Mouse (Mus musculus): ENCODE measurements around the gene Prdm16. TPM values are rescaled to one million over a fixed set of nuclear protein-coding genes. Genes with fewer than 3 reads are reported as not detected.

Prdm16 gene
- polyA plus RNA-seq, 1 experiment, result not detected

DNA sequence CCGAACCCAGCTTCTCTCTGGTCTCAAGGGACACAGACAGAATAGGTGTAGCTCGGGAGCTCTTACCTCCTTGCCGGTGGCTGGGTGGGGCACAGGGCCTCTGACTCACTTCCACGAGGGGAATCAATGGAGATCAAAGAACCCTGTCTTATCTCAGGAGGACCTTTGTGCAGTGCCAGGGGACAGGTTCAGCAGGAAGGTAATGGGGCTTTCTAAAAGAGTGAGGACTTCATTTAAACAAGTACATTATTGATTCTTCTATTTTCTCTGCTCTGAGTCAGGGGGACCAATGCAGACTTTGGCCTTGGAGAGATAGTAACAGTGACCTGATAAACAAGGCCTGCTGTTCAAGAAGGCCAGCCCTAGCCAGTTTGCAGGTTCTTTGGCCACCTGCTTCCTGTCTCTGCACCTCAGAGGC lies 218.3 kb downstream of the Prdm16 start:
- Histone ChIP-seq H3K4me3 (ENCODE audit: insufficient read depth, poor library complexity, severe bottlenecking) (no peak overlapping the region), H3ac (ENCODE audit: control insufficient read depth, insufficient read length, low read depth) (no peak overlapping the region), H3K36me3 (ENCODE audit: control insufficient read depth, insufficient read depth) (no peaks in the 10 kb centered on the region), H3K79me2 (ENCODE audit: control insufficient read depth, insufficient read depth) (no peaks in the 10 kb centered on the region), H3K27me3 (ENCODE audit: control insufficient read depth, insufficient read depth, insufficient read length) (no peaks in the 10 kb centered on the region), H3K79me3 (ENCODE audit: low read depth) (no peaks in the 10 kb centered on the region)
- no peak for TF ChIP-seq FOSL1 (IDR thresholded peaks at IDR 0.05; ENCODE audit: insufficient read depth, low read length, poor library complexity, severe bottlenecking)
- TF ChIP-seq CTCF (IDR thresholded peaks at IDR 0.05; ENCODE audit: control insufficient read depth, insufficient read depth, insufficient read length), result no peak
- TF ChIP-seq MYOD1 (IDR thresholded peaks at IDR 0.05; ENCODE audit: control insufficient read depth, insufficient read length, low read depth), result no peak
- no peak for TF ChIP-seq MAX (IDR thresholded peaks at IDR 0.05)
- TF ChIP-seq USF1 (IDR thresholded peaks at IDR 0.05; ENCODE audit: low read depth), result no peak
- no peak for TF ChIP-seq CEBPB (IDR thresholded peaks at IDR 0.05; ENCODE audit: low read depth)
- TF ChIP-seq MYOG (IDR thresholded peaks at IDR 0.05; ENCODE audit: control insufficient read depth, extremely low read depth, insufficient read length), result no peak

DNA sequence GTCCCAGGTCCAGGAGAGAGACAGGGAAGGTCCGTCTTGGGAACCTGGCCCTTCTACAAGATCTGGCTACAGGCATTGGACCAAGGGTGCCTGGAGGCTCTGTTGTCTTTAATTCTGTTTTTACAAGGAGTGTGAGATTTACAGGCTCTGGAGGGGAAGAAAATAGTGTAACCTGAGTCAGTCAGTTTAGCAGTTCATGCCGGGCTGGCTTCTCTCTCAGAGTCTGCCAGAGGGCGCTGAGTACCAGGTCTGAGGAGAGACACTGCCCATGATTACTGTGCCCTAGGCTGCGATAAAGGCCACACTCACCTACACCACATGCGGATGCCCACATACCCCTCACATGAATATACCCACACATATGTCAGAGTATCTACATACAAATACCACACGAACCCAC lies 219.9 kb downstream of the Prdm16 start:
- TF ChIP-seq MYOG (IDR thresholded peaks at IDR 0.05; ENCODE audit: control insufficient read depth, extremely low read depth, insufficient read length), result no peak
- no peak for TF ChIP-seq MYOD1 (IDR thresholded peaks at IDR 0.05; ENCODE audit: control insufficient read depth, insufficient read length, low read depth)
- TF ChIP-seq CTCF (IDR thresholded peaks at IDR 0.05; ENCODE audit: control insufficient read depth, insufficient read depth, insufficient read length), result no peak
- TF ChIP-seq MAX (IDR thresholded peaks at IDR 0.05), result no peak
- TF ChIP-seq CEBPB (IDR thresholded peaks at IDR 0.05; ENCODE audit: low read depth), result no peak
- TF ChIP-seq FOSL1 (IDR thresholded peaks at IDR 0.05; ENCODE audit: insufficient read depth, low read length, poor library complexity, severe bottlenecking), result no peak
- TF ChIP-seq USF1 (IDR thresholded peaks at IDR 0.05; ENCODE audit: low read depth), result no peak
- Histone ChIP-seq H3K79me3 (ENCODE audit: low read depth) (no peaks in the 10 kb centered on the region), H3K36me3 (ENCODE audit: control insufficient read depth, insufficient read depth) (no peaks in the 10 kb centered on the region), H3ac (ENCODE audit: control insufficient read depth, insufficient read length, low read depth) (no peak overlapping the region), H3K27me3 (ENCODE audit: control insufficient read depth, insufficient read depth, insufficient read length) (no peaks in the 10 kb centered on the region), H3K4me3 (ENCODE audit: insufficient read depth, poor library complexity, severe bottlenecking) (no peak overlapping the region), H3K79me2 (ENCODE audit: control insufficient read depth, insufficient read depth) (no peaks in the 10 kb centered on the region)

DNA sequence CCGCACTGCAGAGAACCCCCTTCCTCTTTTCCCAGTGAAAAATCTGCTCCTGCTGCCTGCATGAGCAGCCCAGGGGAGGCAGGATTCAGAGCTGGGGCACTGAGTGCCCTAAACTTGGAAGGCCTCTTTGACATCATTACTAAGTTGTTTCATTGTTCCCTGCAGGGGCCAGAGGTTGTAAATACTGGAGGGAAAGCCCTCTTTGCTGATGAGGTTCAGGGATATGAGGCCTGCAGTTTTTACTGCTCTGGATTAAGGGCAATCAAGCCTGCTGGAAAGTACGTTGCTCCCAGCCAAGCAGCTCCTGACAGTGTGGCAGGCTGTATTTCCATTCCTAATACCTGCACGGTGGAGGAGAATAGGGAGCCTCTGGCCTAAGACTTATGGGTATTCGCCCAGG lies 221.8 kb downstream of the Prdm16 start:
- Histone ChIP-seq H3K36me3 (ENCODE audit: control insufficient read depth, insufficient read depth) (no peaks in the 10 kb centered on the region), H3K4me3 (ENCODE audit: insufficient read depth, poor library complexity, severe bottlenecking) (no peak overlapping the region), H3ac (ENCODE audit: control insufficient read depth, insufficient read length, low read depth) (no peak overlapping the region), H3K79me3 (ENCODE audit: low read depth) (no peaks in the 10 kb centered on the region), H3K27me3 (ENCODE audit: control insufficient read depth, insufficient read depth, insufficient read length) (no peaks in the 10 kb centered on the region), H3K79me2 (ENCODE audit: control insufficient read depth, insufficient read depth) (no peaks in the 10 kb centered on the region)
- no peak for TF ChIP-seq CTCF (IDR thresholded peaks at IDR 0.05; ENCODE audit: control insufficient read depth, insufficient read depth, insufficient read length)
- no peak for TF ChIP-seq FOSL1 (IDR thresholded peaks at IDR 0.05; ENCODE audit: insufficient read depth, low read length, poor library complexity, severe bottlenecking)
- TF ChIP-seq CEBPB (IDR thresholded peaks at IDR 0.05; ENCODE audit: low read depth), result no peak
- no peak for TF ChIP-seq MYOD1 (IDR thresholded peaks at IDR 0.05; ENCODE audit: control insufficient read depth, insufficient read length, low read depth)
- no peak for TF ChIP-seq MYOG (IDR thresholded peaks at IDR 0.05; ENCODE audit: control insufficient read depth, extremely low read depth, insufficient read length)
- no peak for TF ChIP-seq MAX (IDR thresholded peaks at IDR 0.05)
- TF ChIP-seq USF1 (IDR thresholded peaks at IDR 0.05; ENCODE audit: low read depth), result no peak

DNA sequence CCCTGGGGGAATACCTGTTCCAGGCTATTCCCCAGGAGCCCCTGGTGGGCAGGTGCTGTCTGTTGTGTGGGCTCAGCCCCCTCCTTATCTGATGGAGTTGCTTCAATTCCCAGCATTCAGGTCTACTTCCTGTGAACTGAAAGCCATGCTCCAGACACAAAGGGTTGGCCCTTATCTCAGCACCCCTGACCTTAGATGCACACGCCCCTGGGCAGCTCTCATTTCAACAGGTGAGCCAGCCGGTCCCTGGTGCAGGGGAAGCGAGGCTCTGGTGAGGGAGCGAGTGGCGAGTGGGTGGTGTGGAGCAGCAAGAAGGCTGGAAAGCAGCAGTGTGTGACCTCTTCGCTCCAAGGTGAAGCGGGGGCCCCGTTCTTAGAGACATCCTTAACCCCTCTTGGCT lies 226.1 kb downstream of the Prdm16 start:
- no peak overlapping the region for H3ac ChIP-seq (ENCODE audit: control insufficient read depth, insufficient read length, low read depth)
- no peaks in the 10 kb centered on the region for H3K36me3 ChIP-seq (ENCODE audit: control insufficient read depth, insufficient read depth)
- no peaks in the 10 kb centered on the region for H3K27me3 ChIP-seq (ENCODE audit: control insufficient read depth, insufficient read depth, insufficient read length)
- no peak for TF ChIP-seq MYOD1 (IDR thresholded peaks at IDR 0.05; ENCODE audit: control insufficient read depth, insufficient read length, low read depth)
- no peak for TF ChIP-seq USF1 (IDR thresholded peaks at IDR 0.05; ENCODE audit: low read depth)
- no peak for TF ChIP-seq FOSL1 (IDR thresholded peaks at IDR 0.05; ENCODE audit: insufficient read depth, low read length, poor library complexity, severe bottlenecking)
- no peak for TF ChIP-seq CEBPB (IDR thresholded peaks at IDR 0.05; ENCODE audit: low read depth)
- no peak for TF ChIP-seq MAX (IDR thresholded peaks at IDR 0.05)
- no peak for TF ChIP-seq MYOG (IDR thresholded peaks at IDR 0.05; ENCODE audit: control insufficient read depth, extremely low read depth, insufficient read length)
- H3K79me2 ChIP-seq (ENCODE audit: control insufficient read depth, insufficient read depth), result no peaks in the 10 kb centered on the region
- H3K79me3 ChIP-seq (ENCODE audit: low read depth), result no peaks in the 10 kb centered on the region
- no peak overlapping the region for H3K4me3 ChIP-seq (ENCODE audit: insufficient read depth, poor library complexity, severe bottlenecking)

DNA sequence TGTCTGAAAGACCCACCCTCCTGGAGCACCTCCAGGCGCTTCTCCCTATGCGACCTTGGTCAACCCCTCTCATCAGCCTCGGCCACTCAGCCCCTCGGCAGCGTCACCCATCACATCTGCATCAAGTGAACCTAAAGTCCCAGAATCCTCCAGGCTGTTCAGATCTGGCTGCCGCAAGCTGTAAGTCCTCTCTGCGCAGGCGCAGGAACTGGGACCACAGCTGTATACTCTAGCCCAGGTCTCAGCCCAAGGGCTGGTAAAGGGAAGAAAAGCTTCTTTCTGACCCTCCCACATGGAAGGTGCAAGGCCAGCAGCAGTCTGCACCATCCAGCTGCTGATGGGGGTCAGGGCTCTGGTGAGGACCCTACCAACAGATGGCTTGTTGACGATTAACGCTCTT lies 226.8 kb downstream of the Prdm16 start:
- Histone ChIP-seq H3K36me3 (ENCODE audit: control insufficient read depth, insufficient read depth) (no peaks in the 10 kb centered on the region), H3K79me3 (ENCODE audit: low read depth) (no peaks in the 10 kb centered on the region), H3ac (ENCODE audit: control insufficient read depth, insufficient read length, low read depth) (no peak overlapping the region), H3K4me3 (ENCODE audit: insufficient read depth, poor library complexity, severe bottlenecking) (no peak overlapping the region), H3K79me2 (ENCODE audit: control insufficient read depth, insufficient read depth) (no peaks in the 10 kb centered on the region), H3K27me3 (ENCODE audit: control insufficient read depth, insufficient read depth, insufficient read length) (no peaks in the 10 kb centered on the region)
- TF ChIP-seq FOSL1 (IDR thresholded peaks at IDR 0.05; ENCODE audit: insufficient read depth, low read length, poor library complexity, severe bottlenecking) (no peak), CTCF (IDR thresholded peaks at IDR 0.05; ENCODE audit: control insufficient read depth, insufficient read depth, insufficient read length) (no peak), USF1 (IDR thresholded peaks at IDR 0.05; ENCODE audit: low read depth) (no peak), MYOD1 (IDR thresholded peaks at IDR 0.05; ENCODE audit: control insufficient read depth, insufficient read length, low read depth) (no peak), CEBPB (IDR thresholded peaks at IDR 0.05; ENCODE audit: low read depth) (no peak), MAX (IDR thresholded peaks at IDR 0.05) (no peak), MYOG (IDR thresholded peaks at IDR 0.05; ENCODE audit: control insufficient read depth, extremely low read depth, insufficient read length) (no peak)

DNA sequence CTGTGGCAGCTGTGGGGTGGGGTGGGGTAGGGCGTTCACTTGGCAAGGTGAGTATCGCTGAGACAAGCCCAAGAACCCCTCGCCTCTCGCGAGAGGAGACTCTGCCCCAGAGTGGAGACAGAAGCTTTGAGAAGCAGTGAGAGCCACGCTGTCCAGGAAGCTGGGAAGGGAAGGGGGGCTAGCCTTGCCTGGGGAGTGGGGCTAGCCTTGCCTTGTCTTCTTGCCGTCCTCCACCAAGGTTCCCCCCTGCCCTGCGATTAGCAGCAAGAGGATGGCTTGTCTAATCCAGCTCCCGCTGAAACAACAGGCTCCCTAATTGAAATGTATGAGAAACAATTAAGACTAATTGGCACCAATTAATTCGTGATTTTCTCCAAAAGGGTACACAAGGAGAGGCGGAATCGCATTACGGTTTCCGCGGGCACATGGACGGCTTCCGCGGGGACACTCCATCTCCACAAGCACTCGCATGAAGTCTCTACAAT lies 227.4 kb downstream of the Prdm16 start:
- H3ac ChIP-seq (ENCODE audit: control insufficient read depth, insufficient read length, low read depth), result no peak overlapping the region
- H3K27me3 ChIP-seq (ENCODE audit: control insufficient read depth, insufficient read depth, insufficient read length), result no peaks in the 10 kb centered on the region
- H3K36me3 ChIP-seq (ENCODE audit: control insufficient read depth, insufficient read depth), result no peaks in the 10 kb centered on the region
- H3K4me3 ChIP-seq (ENCODE audit: insufficient read depth, poor library complexity, severe bottlenecking), result no peak overlapping the region
- no peaks in the 10 kb centered on the region for H3K79me3 ChIP-seq (ENCODE audit: low read depth)
- no peaks in the 10 kb centered on the region for H3K79me2 ChIP-seq (ENCODE audit: control insufficient read depth, insufficient read depth)
- TF ChIP-seq USF1 (IDR thresholded peaks at IDR 0.05; ENCODE audit: low read depth) (no peak), CEBPB (IDR thresholded peaks at IDR 0.05; ENCODE audit: low read depth) (no peak), MYOG (IDR thresholded peaks at IDR 0.05; ENCODE audit: control insufficient read depth, extremely low read depth, insufficient read length) (no peak), MYOD1 (IDR thresholded peaks at IDR 0.05; ENCODE audit: control insufficient read depth, insufficient read length, low read depth) (no peak), CTCF (IDR thresholded peaks at IDR 0.05; ENCODE audit: control insufficient read depth, insufficient read depth, insufficient read length) (no peak), MAX (IDR thresholded peaks at IDR 0.05) (no peak), FOSL1 (IDR thresholded peaks at IDR 0.05; ENCODE audit: insufficient read depth, low read length, poor library complexity, severe bottlenecking) (no peak)

All from C2C12 (cell line).